Mouse (Mus musculus) liver, embryonic 18 days (tissue): Measurements from ENCODE around the gene Olfr292. TPM values are rescaled to one million over a fixed set of nuclear protein-coding genes. Genes with fewer than 3 reads are reported as not detected.

ENCODE experiments used
- polyA plus RNA-seq: library from polyadenylated mRNA; depleted of rRNA; stranded (reverse); fragments of >200 nt; gene quantifications from 2 replicates; pipeline ENCODE4 v1.2.3, GENCODE M21; 2012; rRNA removed

Olfr292 gene
- polyA plus RNA-seq = not detected in 2 replicates

GRCm38 (mm10) chr7:86688030-86688429, at the start of gene Olfr292:
Olfr292 (plus strand) TSS chr7:86688330.

GRCm38 (mm10) chr7:86648761-86649160, 39.4 kb upstream of the Olfr292 start, which contains the start of gene Olfr293:
Olfr293 (plus strand) TSS chr7:86649061.

Other genes starting within 250 kb of the Olfr292 start
- not detected in 2 replicates for gene Olfr299, start 228.4 kb upstream of the Olfr292 start, polyA plus RNA-seq
- not detected in 2 replicates for gene Olfr298, start 195.8 kb upstream of the Olfr292 start, polyA plus RNA-seq
- not detected in 2 replicates for gene Olfr297, start 168.4 kb upstream of the Olfr292 start, polyA plus RNA-seq
- not detected in 2 replicates for gene Olfr295, start 104.5 kb upstream of the Olfr292 start, polyA plus RNA-seq
- gene Olfr294, start 71.7 kb upstream of the Olfr292 start, polyA plus RNA-seq = not detected in 2 replicates
- gene Olfr293, start 39.3 kb upstream of the Olfr292 start, polyA plus RNA-seq = not detected in 2 replicates
- 0.01 and 0.05 TPM in 2 replicates for gene Folh1, start 87.6 kb downstream of the Olfr292 start, polyA plus RNA-seq
- gene Vmn2r77, start 106.7 kb downstream of the Olfr292 start, polyA plus RNA-seq = not detected in 2 replicates
- gene Vmn2r78, start 226.8 kb downstream of the Olfr292 start, polyA plus RNA-seq = not detected in 2 replicates